Mouse (Mus musculus) MEL (cell line): ENCODE measurements at regions not wholly inside any gene's neighbourhood (a gene's known extent, or its start where the extent isn't known, plus 50 kb on each side); places are given as distances from the start of the nearest gene placed in this dataset.
A peak's percentile ranks its signal among the peaks of the same experiment; 100 is the strongest.

ENCODE experiments used
- DNase-seq: peaks from one replicate; pipeline ENCODE4 v3.0.0; 2011; ENCODE audit warnings: low read depth, low spot score
- H3K27ac ChIP-seq: 2 replicates; pipeline ENCODE4 v1.5.1; 2012; ENCODE audit warnings: low read depth, mild to moderate bottlenecking, control low read depth, low read length, moderate library complexity; ENCODE audit not compliant: control insufficient read depth
- H3K27me3 ChIP-seq, 2 experiments: fragments of 150-350 bp in 1 of 2; sonication (generic) in 1 of 2; 2 replicates each; pipeline ENCODE4 v1.6.1; 2012; ENCODE audit warnings: low read length in 2 of 2, mild to moderate bottlenecking in 2 of 2, improper control_type of control experiment in 1 of 2, moderate library complexity in 1 of 2; ENCODE audit not compliant: insufficient read depth in 2 of 2, control insufficient read depth in 1 of 2
- H3K36me3 ChIP-seq, 2 experiments: 2 replicates each; pipeline ENCODE4 v1.6.1; 2012 to 2014; ENCODE audit warnings: low read length in 2 of 2, improper control_type of control experiment in 1 of 2, inconsistent platforms in 1 of 2, mild to moderate bottlenecking in 1 of 2; ENCODE audit not compliant: insufficient read depth in 2 of 2, control insufficient read depth in 1 of 2
- H3K4me1 ChIP-seq, 2 experiments: fragments of 150-350 bp in 1 of 2; sonication (generic) in 1 of 2; 2 replicates each; pipeline ENCODE4 v1.6.1; 2012; ENCODE audit warnings: low read length in 2 of 2, improper control_type of control experiment in 1 of 2, mild to moderate bottlenecking in 1 of 2; ENCODE audit not compliant: insufficient read depth in 2 of 2, control insufficient read depth in 1 of 2
- H3K4me3 ChIP-seq, 2 experiments: fragments of 150-350 bp in 1 of 2; sonication (generic) in 1 of 2; 2 replicates each; pipeline ENCODE4 v1.5.1; 2012; ENCODE audit warnings: low read depth in 2 of 2, low read length in 2 of 2, mild to moderate bottlenecking in 2 of 2, moderate library complexity in 2 of 2, control low read depth in 1 of 2, improper control_type of control experiment in 1 of 2; ENCODE audit not compliant: control insufficient read depth in 1 of 2, insufficient read depth in 1 of 2
- H3K79me2 ChIP-seq: 2 replicates; pipeline ENCODE4 v1.6.1; 2012; ENCODE audit warnings: mild to moderate bottlenecking, low read length, moderate library complexity; ENCODE audit not compliant: control insufficient read depth, poor library complexity, insufficient read depth
- H3K9ac ChIP-seq: 2 replicates; pipeline ENCODE4 v1.6.1; 2012; ENCODE audit warnings: low read depth, mild to moderate bottlenecking, control low read depth, low read length, moderate library complexity; ENCODE audit not compliant: control insufficient read depth, poor library complexity, severe bottlenecking
- H3K9me3 ChIP-seq: fragments of 150-350 bp; sonication (generic); replicated peaks from 2 replicates; pipeline ENCODE4 v1.6.1; 2012; ENCODE audit warnings: mild to moderate bottlenecking, low read length, improper control_type of control experiment, moderate library complexity; ENCODE audit not compliant: insufficient read depth
- CHD2 ChIP-seq: IDR thresholded peaks from 2 replicates; pipeline ENCODE4 v1.6.1; 2011; ENCODE audit warnings: low read length, improper control_type of control experiment
- CTCF ChIP-seq, 3 experiments: IDR thresholded peaks in 2 of 3; conservative IDR thresholded peaks in 1 of 3; 2 replicates each; pipeline ENCODE4 v1.5.1; 2011 to 2012; ENCODE audit warnings: low read length in 3 of 3, low read depth in 2 of 3, mild to moderate bottlenecking in 2 of 3, improper control_type of control experiment in 1 of 3, inconsistent platforms in 1 of 3, mixed read lengths in 1 of 3, moderate library complexity in 1 of 3; ENCODE audit not compliant: control insufficient read depth in 1 of 3, insufficient read depth in 1 of 3, poor library complexity in 1 of 3, severe bottlenecking in 1 of 3
- ETS1 ChIP-seq: IDR thresholded peaks from 2 replicates; pipeline ENCODE4 v1.6.1; 2012; ENCODE audit warnings: low read depth, mild to moderate bottlenecking, inconsistent platforms, low read length, improper control_type of control experiment, moderate library complexity
- GABPA ChIP-seq: IDR thresholded peaks from 2 replicates; pipeline ENCODE4 v1.6.1; 2012; ENCODE audit warnings: low read depth, mild to moderate bottlenecking, inconsistent platforms, low read length, improper control_type of control experiment, moderate library complexity
- HCFC1 ChIP-seq: IDR thresholded peaks from 2 replicates; pipeline ENCODE4 v1.6.1; 2012; ENCODE audit warnings: low read depth, mild to moderate bottlenecking, inconsistent platforms, low read length, improper control_type of control experiment, moderate library complexity
- MAFK ChIP-seq: IDR thresholded peaks from 2 replicates; pipeline ENCODE4 v1.6.1; 2011; ENCODE audit warnings: low read depth, mild to moderate bottlenecking, low read length, improper control_type of control experiment, borderline replicate concordance
- MAX ChIP-seq: IDR thresholded peaks from 2 replicates; pipeline ENCODE4 v1.6.1; 2011; ENCODE audit warnings: low read length, improper control_type of control experiment
- MAZ ChIP-seq: IDR thresholded peaks from 2 replicates; pipeline ENCODE4 v1.6.1; 2012; ENCODE audit warnings: low read depth, mild to moderate bottlenecking, inconsistent platforms, low read length, improper control_type of control experiment
- MYC ChIP-seq: IDR thresholded peaks from 2 replicates; pipeline ENCODE4 v1.6.1; 2011; ENCODE audit warnings: low read depth, mild to moderate bottlenecking, low read length, improper control_type of control experiment, moderate library complexity
- NRF1 ChIP-seq: IDR thresholded peaks from 2 replicates; pipeline ENCODE4 v1.6.1; 2014; ENCODE audit warnings: low read depth, mild to moderate bottlenecking, inconsistent platforms, low read length, improper control_type of control experiment, moderate library complexity; ENCODE audit not compliant: poor library complexity, insufficient read depth, severe bottlenecking
- POLR2AphosphoS5 ChIP-seq: IDR thresholded peaks from 2 replicates; pipeline ENCODE4 v1.6.1; 2012; ENCODE audit warnings: low read depth, borderline replicate concordance, mild to moderate bottlenecking, inconsistent platforms, low read length, moderate library complexity, mixed read lengths
- RAD21 ChIP-seq: IDR thresholded peaks from 2 replicates; pipeline ENCODE4 v1.6.1; 2011; ENCODE audit warnings: mild to moderate bottlenecking, low read depth, low read length, improper control_type of control experiment
- SIN3A ChIP-seq: IDR thresholded peaks from 2 replicates; pipeline ENCODE4 v1.6.1; 2012; ENCODE audit warnings: low read length, improper control_type of control experiment, inconsistent platforms
- SMC3 ChIP-seq: IDR thresholded peaks from 2 replicates; pipeline ENCODE4 v1.6.1; 2011; ENCODE audit warnings: low read depth, low read length, improper control_type of control experiment
- TAL1 ChIP-seq: IDR thresholded peaks from 2 replicates; pipeline ENCODE4 v1.6.1; 2012; ENCODE audit warnings: mild to moderate bottlenecking, inconsistent platforms, low read length, moderate library complexity, mixed read lengths
- USF1 ChIP-seq: IDR thresholded peaks from 2 replicates; pipeline ENCODE4 v1.6.1; 2014; ENCODE audit warnings: low read depth, mild to moderate bottlenecking, inconsistent platforms, low read length, improper control_type of control experiment, moderate library complexity
- USF2 ChIP-seq, 2 experiments: IDR thresholded peaks; 2 replicates each; pipeline ENCODE4 v1.6.1; 2011 to 2012; ENCODE audit warnings: improper control_type of control experiment in 2 of 2, low read length in 2 of 2, borderline replicate concordance in 1 of 2, inconsistent platforms in 1 of 2, low read depth in 1 of 2, mild to moderate bottlenecking in 1 of 2; ENCODE audit not compliant: insufficient read depth in 1 of 2
- ZKSCAN1 ChIP-seq: IDR thresholded peaks from 2 replicates; pipeline ENCODE4 v1.6.1; 2012; ENCODE audit warnings: low read depth, mild to moderate bottlenecking, inconsistent platforms, low read length, improper control_type of control experiment, moderate library complexity
- ZNF384 ChIP-seq: IDR thresholded peaks from 2 replicates; pipeline ENCODE4 v1.6.1; 2012; ENCODE audit warnings: low read depth, mild to moderate bottlenecking, inconsistent platforms, low read length, improper control_type of control experiment

DNA sequence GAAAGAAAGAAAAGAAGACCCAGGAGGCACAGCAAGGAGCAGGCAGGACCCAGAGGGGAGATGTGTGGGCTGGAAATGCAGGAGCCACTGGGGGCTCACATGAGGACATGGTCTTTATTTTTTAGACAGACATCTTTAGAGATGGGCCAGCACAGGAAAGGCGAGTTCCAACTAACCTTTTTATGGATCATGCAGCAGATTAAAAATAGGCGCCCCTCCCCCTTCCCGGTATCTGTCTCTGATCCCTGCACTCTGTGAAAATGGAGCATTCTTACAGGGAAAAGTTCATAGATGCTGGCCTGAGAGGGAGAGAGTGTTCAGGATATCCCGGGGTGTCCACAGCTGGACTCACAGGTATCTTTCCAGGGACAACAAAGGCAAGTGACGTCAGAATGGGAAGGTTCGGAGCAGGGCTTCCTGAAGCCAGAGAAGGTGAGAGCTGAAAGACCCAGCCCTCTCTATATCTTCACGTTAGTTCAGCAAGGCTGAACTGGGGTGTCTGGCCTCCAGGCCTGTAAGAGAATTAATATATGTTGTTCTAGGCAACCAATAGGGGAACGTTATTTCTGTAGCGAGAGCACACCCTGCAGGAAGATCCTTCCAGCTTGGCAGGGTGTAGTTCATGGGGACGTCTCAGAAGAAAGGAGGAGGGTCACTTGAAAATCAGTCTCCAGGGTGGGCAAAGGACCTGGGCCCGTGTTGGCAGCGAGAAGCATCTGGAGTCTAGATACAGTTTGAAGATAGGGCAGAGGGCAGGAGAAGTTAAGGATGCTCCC lies 51.9 kb upstream of the Neurl1b start:
- Histone ChIP-seq H3K9ac (peak overlapping the region; percentile 48), H3K9me3 (no peaks in the 10 kb centered on the region), H3K4me1 (peaks cover 17 to 40% of the 10 kb centered on the region in 2 experiments), H3K79me2 (no peaks in the 10 kb centered on the region), H3K4me3 (peak overlapping the region in 1 of 2 experiments; percentile 49; a peak in 2 of 4 replicates), H3K27ac (peak overlapping the region; percentile 53), H3K36me3 (peaks cover 0 to 25% of the 10 kb centered on the region in 2 experiments; a peak in 2 of 4 replicates), H3K27me3 (no peaks in the 10 kb centered on the region; a peak in 1 of 4 replicates)
- TF ChIP-seq POLR2AphosphoS5 (no peak), MYC (no peak), ZNF384 (no peak), USF2 (IDR thresholded peaks at IDR 0.05; ENCODE audit: borderline replicate concordance in 1 of 2, insufficient read depth in 1 of 2, low read depth in 1 of 2, low read length in 2 of 2) (no peak), NRF1 (no peak), ETS1 (0 out of 2 replicates have a peak, but pooled peaks have one; percentile 17), SIN3A (no peak), MAX (no peak), HCFC1 (no peak), GABPA (no peak), MAFK (no peak), ZKSCAN1 (no peak), TAL1 (no peak), SMC3 (peak; percentile 32), USF1 (no peak), RAD21 (peak; percentile 39), MAZ (no peak), CTCF (IDR thresholded peaks at IDR 0.05 in 2 of 3, conservative IDR thresholded peaks at IDR 0.05 in 1 of 3; ENCODE audit: control insufficient read depth in 1 of 3, insufficient read depth in 1 of 3, low read depth in 2 of 3, low read length in 3 of 3, poor library complexity in 1 of 3, severe bottlenecking in 1 of 3) (peak in 1 of 3 experiments; percentile 41; a peak in 2 of 6 replicates), CHD2 (no peak)
- DNase-seq, result peak; percentile 66
